Mouse (Mus musculus) liver, embryonic 14.5 days (tissue): ENCODE results near the gene Heatr6.

Experiments
- CTCF ChIP-seq: IDR thresholded peaks from 2 replicates; pipeline ENCODE4 v1.5.1; 2016; ENCODE audit warnings: antibody characterized with exemption, low read depth, control low read depth
- EP300 ChIP-seq: IDR thresholded peaks from 2 replicates; pipeline ENCODE4 v1.6.1; 2016; ENCODE audit warnings: antibody characterized with exemption, low read depth

GRCm38 (mm10) chr11:83737109-83737558, 16.4 kb upstream of the Heatr6 start:
- TF ChIP-seq CTCF, result no peak
- no peak for TF ChIP-seq EP300
